Mouse (Mus musculus) limb, embryonic 12.5 days (tissue): ENCODE results near the gene Slc25a30. TPM values are rescaled to one million over a fixed set of nuclear protein-coding genes. Genes with fewer than 3 reads are reported as not detected.

Experiments
- ATAC-seq: fragments of 200-750 bp; cut with Nextera tagmentation; 2 replicates; pipeline ENCODE4 v1.8.0; 2017; ENCODE audit warnings: low read depth, moderate TSS enrichment; ENCODE audit not compliant: insufficient number of reproducible peaks, insufficient read depth, low FRiP score, low TSS enrichment
- H3K27ac ChIP-seq: fragments of 300-500 bp; sonication (generic); 2 replicates; pipeline ENCODE4 v1.5.1; 2016; ENCODE audit warnings: mild to moderate bottlenecking, moderate library complexity
- H3K27me3 ChIP-seq: fragments of 300-500 bp; sonication (generic); 2 replicates; pipeline ENCODE4 v1.6.1; 2016; ENCODE audit warnings: mild to moderate bottlenecking, moderate library complexity
- H3K36me3 ChIP-seq: fragments of 300-500 bp; sonication (generic); 2 replicates; pipeline ENCODE4 v1.6.1; 2016; ENCODE audit warnings: mild to moderate bottlenecking, moderate library complexity
- H3K4me1 ChIP-seq: fragments of 300-500 bp; sonication (generic); replicated peaks from 2 replicates; pipeline ENCODE4 v1.6.1; 2016
- H3K4me2 ChIP-seq: fragments of 300-500 bp; sonication (generic); 2 replicates; pipeline ENCODE4 v1.6.1; 2016; ENCODE audit warnings: mild to moderate bottlenecking, moderate library complexity
- H3K4me3 ChIP-seq: fragments of 300-500 bp; sonication (generic); replicated peaks from 2 replicates; pipeline ENCODE4 v1.5.1; 2016; ENCODE audit warnings: mild to moderate bottlenecking
- H3K9ac ChIP-seq: fragments of 300-500 bp; sonication (generic); replicated peaks from 2 replicates; pipeline ENCODE4 v1.6.1; 2016; ENCODE audit warnings: mild to moderate bottlenecking, moderate library complexity
- H3K9me3 ChIP-seq: fragments of 300-500 bp; sonication (generic); 2 replicates; pipeline ENCODE4 v1.6.1; 2016; ENCODE audit warnings: mild to moderate bottlenecking, moderate library complexity
- WGBS: fragments of 180-500 bp; shearing (Covaris S2); methylation state at CpG from one replicate; pipeline ENCODE4 v1.1.7; 2016; 5-methylcytosine and 5-hydroxymethylcytosine counted together
- polyA plus RNA-seq: library from polyadenylated mRNA; unstranded; fragments of >200 nt; fragmentation: Nextera tagmentation; extraction: Ambion mirVana; gene quantifications from 2 replicates; pipeline ENCODE4 v1.2.1, GENCODE M21; 2016

Gene Slc25a30
- polyA plus RNA-seq, 1 experiment from 2014 or later: 4.7 TPM

GRCm38 (mm10) chr14:75711731-75712130 lies 75.1 kb downstream of the Slc25a30 start:
- Histone ChIP-seq H3K27me3 (no peaks in the 10 kb centered on the region), H3K36me3 (peaks cover 87% of the 10 kb centered on the region), H3K27ac (no peak overlapping the region), H3K9me3 (no peaks in the 10 kb centered on the region), H3K4me2 (no peak overlapping the region), H3K4me1 (no peaks in the 10 kb centered on the region), H3K9ac (no peak overlapping the region), H3K4me3 (no peak overlapping the region)
- 93% methylated on average over 3 of the region's 3 CpGs for WGBS
- no peak for ATAC-seq

Other genes with a start within 250 kb of the Slc25a30 start
- not detected in 2 replicates for gene Spert, start 193.9 kb downstream of the Slc25a30 start, polyA plus RNA-seq
- not detected in 2 replicates for gene Erich6b, start 144.8 kb downstream of the Slc25a30 start, polyA plus RNA-seq
- gene Cog3, start 32.5 kb downstream of the Slc25a30 start, polyA plus RNA-seq: 26.0 and 27.0 TPM in 2 replicates
- 994 and 1,047 TPM in 2 replicates for gene Tpt1, start 58.1 kb upstream of the Slc25a30 start, polyA plus RNA-seq
- 1.1 and 1.2 TPM in 2 replicates for gene Kctd4, start 168.0 kb upstream of the Slc25a30 start, polyA plus RNA-seq
- 52.5 and 52.8 TPM in 2 replicates for gene Gtf2f2, start 223.8 kb upstream of the Slc25a30 start, polyA plus RNA-seq